Mouse (Mus musculus) cerebellum, adult 2 months (tissue): ENCODE data around the gene Nfkb1. TPM values are rescaled to one million over a fixed set of nuclear protein-coding genes. Genes with fewer than 3 reads are reported as not detected.

Source experiments
- DNase-seq, 2 experiments: peaks; one replicate each; pipeline ENCODE4 v3.0.0; 2021
- H3K27ac ChIP-seq: fragments of 200-500 bp; 2 replicates; pipeline ENCODE4 v1.5.1; 2012; ENCODE audit warnings: low read length, control low read depth, inconsistent platforms; ENCODE audit not compliant: insufficient read depth
- H3K27me3 ChIP-seq: fragments of 200-500 bp; 2 replicates; pipeline ENCODE4 v1.6.1; 2012; ENCODE audit warnings: inconsistent platforms, mild to moderate bottlenecking, low read length, moderate library complexity; ENCODE audit not compliant: control insufficient read depth, insufficient read depth
- H3K4me1 ChIP-seq: fragments of 200-500 bp; 2 replicates; pipeline ENCODE4 v1.6.1; 2011; ENCODE audit warnings: low read length; ENCODE audit not compliant: control insufficient read depth, insufficient read depth
- H3K4me3 ChIP-seq: fragments of 200-500 bp; replicated peaks from 2 replicates; pipeline ENCODE3; 2011; ENCODE audit warnings: mild to moderate bottlenecking, low read depth, low read length, control low read depth; ENCODE audit not compliant: insufficient read depth
- CTCF ChIP-seq: fragments of 200-500 bp; IDR thresholded peaks from 2 replicates; pipeline ENCODE4 v1.5.1; 2011; ENCODE audit warnings: low read depth, mild to moderate bottlenecking, control low read depth, low read length, moderate library complexity, borderline replicate concordance; ENCODE audit not compliant: insufficient read depth
- POLR2A ChIP-seq: fragments of 200-500 bp; IDR thresholded peaks from 2 replicates; pipeline ENCODE4 v1.6.1; 2011; ENCODE audit warnings: low read length, control low read depth, borderline replicate concordance; ENCODE audit not compliant: insufficient read depth
- WGBS: fragments of 180-500 bp; shearing (Covaris S2); methylation state at CpG from one replicate; pipeline ENCODE4 v1.1.7; 2018; 5-methylcytosine and 5-hydroxymethylcytosine counted together
- polyA plus RNA-seq: library from polyadenylated mRNA; depleted of rRNA; stranded (reverse); fragments of >200 nt; gene quantifications from 2 replicates; pipeline ENCODE4 v1.2.3, GENCODE M21; 2012

The Nfkb1 gene
- polyA plus RNA-seq, 1 experiment: 32.7 TPM

- Histone ChIP-seq H3K27ac (no peak overlapping the region), H3K27me3 (no peaks in the 10 kb centered on the region), H3K4me3 (no peak overlapping the region), H3K4me1 (no peaks in the 10 kb centered on the region; the same call in 1 of the 2 replicates)
- 29% methylated on average over 3 of the region's 3 CpGs for WGBS
- TF ChIP-seq POLR2A: no peak
- TF ChIP-seq CTCF: no peak
- DNase-seq: no peak
These were observed 81.1 kb downstream of the Nfkb1 start for GRCm38 (mm10) chr3:135610221-135610620.

- H3K4me1 ChIP-seq: no peaks in the 10 kb centered on the region
- no peaks in the 10 kb centered on the region for H3K27me3 ChIP-seq
- TF ChIP-seq CTCF: no peak
- TF ChIP-seq POLR2A: no peak
- WGBS: 92% methylated on average over 24 of the region's 24 CpGs
- DNase-seq: no peak
- H3K27ac ChIP-seq: no peak overlapping the region
- H3K4me3 ChIP-seq: no peak overlapping the region
These were observed 83.5 kb downstream of the Nfkb1 start for GRCm38 (mm10) chr3:135607660-135608473.

- TF ChIP-seq CTCF: no peak
- TF ChIP-seq POLR2A: no peak
- no peak for DNase-seq
- H3K4me1 ChIP-seq: no peaks in the 10 kb centered on the region
- 93% methylated on average over 9 of the region's 9 CpGs for WGBS
- no peak overlapping the region for H3K27ac ChIP-seq
- H3K27me3 ChIP-seq: no peaks in the 10 kb centered on the region
- no peak overlapping the region for H3K4me3 ChIP-seq
These were observed 84.3 kb downstream of the Nfkb1 start for GRCm38 (mm10) chr3:135607021-135607420.

GRCm38 (mm10) chr3:135606592-135606991 lies 84.8 kb downstream of the Nfkb1 start:
- no peak for TF ChIP-seq CTCF
- TF ChIP-seq POLR2A: no peak
- H3K4me1 ChIP-seq: no peaks in the 10 kb centered on the region
- H3K27ac ChIP-seq: no peak overlapping the region
- no peaks in the 10 kb centered on the region for H3K27me3 ChIP-seq
- DNase-seq: no peak
- WGBS: 91% methylated on average over 8 of the region's 8 CpGs
- H3K4me3 ChIP-seq: no peak overlapping the region

DNA sequence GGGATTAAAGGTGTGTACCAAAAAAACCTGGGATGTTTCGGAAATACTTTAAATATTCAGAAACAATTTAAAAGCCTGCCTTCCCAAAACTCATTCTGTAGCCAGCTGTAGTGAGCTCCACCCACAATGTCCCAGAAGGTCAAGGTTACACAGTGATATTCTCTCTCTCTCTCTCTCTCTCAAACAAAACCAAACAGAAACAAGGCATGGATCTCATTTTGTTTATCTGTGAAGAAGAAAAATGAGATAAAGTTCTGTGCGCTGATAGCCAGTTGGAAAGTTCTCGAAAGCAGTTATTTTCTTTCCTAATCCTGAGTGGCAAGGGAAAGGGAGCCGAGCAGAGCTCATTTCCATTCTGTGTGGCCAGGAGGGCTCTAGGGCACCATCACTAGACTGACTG lies 85.9 kb downstream of the Nfkb1 start:
- DNase-seq: no peak
- H3K4me3 ChIP-seq: no peak overlapping the region
- no peak for TF ChIP-seq CTCF
- TF ChIP-seq POLR2A: no peak
- no peaks in the 10 kb centered on the region for H3K4me1 ChIP-seq
- H3K27me3 ChIP-seq: no peaks in the 10 kb centered on the region
- H3K27ac ChIP-seq: no peak overlapping the region
- WGBS: 91% methylated on average over 4 of the region's 4 CpGs

- Histone ChIP-seq H3K27ac (no peak overlapping the region), H3K27me3 (no peaks in the 10 kb centered on the region), H3K4me1 (no peaks in the 10 kb centered on the region), H3K4me3 (no peak overlapping the region)
- TF ChIP-seq CTCF: no peak
- TF ChIP-seq POLR2A: no peak
- no peak for DNase-seq
- 88% methylated on average over 10 of the region's 10 CpGs for WGBS
These were observed 86.5 kb downstream of the Nfkb1 start for GRCm38 (mm10) chr3:135604626-135605417.

DNA sequence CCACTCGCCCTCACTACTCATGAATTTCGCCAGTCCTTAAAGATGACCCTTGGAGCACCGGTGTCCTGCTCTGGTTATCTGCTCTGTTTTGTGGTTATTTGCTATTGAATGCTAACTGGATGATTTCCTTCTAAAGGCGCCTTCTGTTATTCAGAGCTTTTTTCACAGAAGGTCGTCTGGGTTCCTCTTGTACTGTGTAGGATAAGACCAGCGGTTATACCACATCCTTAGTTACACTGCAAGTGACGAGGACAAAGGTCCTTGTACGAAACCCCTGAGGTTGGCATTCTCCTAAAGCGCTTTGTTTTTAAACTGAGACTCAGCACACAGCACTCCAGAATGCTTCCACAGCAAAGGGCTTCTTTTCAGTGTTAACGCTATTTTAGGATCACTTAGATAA lies 88.6 kb downstream of the Nfkb1 start:
- TF ChIP-seq CTCF: no peak
- no peak for TF ChIP-seq POLR2A

DNA sequence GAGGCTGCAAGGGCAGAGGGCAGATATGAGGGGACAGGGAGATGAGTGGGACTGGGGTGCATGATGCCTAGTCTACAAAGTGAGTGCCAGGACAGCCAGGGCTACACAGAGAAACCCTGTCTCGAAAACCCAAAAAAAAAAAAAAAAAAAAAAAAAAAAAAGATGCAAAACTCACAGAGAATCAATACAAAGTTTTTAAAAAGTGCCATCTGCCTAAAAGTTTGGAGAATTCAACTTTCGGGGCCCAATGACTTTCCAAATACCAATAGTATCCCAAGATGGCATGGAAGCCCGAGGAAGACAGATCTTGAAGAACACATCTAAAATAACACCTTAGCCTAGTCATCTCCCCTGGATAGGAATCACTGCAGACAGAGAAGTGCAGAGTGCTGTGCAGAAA lies 93.0 kb downstream of the Nfkb1 start:
- no peak overlapping the region for H3K4me3 ChIP-seq
- no peaks in the 10 kb centered on the region for H3K4me1 ChIP-seq
- no peak overlapping the region for H3K27ac ChIP-seq
- no peak for DNase-seq
- no peaks in the 10 kb centered on the region for H3K27me3 ChIP-seq
- TF ChIP-seq POLR2A (no peak), CTCF (no peak)
- 98% methylated on average over 3 of the region's 3 CpGs for WGBS

More for the DNA sequence above, 88.6 kb downstream of the Nfkb1 start:
- H3K27ac ChIP-seq: no peak overlapping the region
- no peak overlapping the region for H3K4me3 ChIP-seq
- no peaks in the 10 kb centered on the region for H3K4me1 ChIP-seq
- WGBS: 92% methylated on average over 10 of the region's 10 CpGs
- no peaks in the 10 kb centered on the region for H3K27me3 ChIP-seq
- DNase-seq: no peak
